Mouse (Mus musculus): ENCODE measurements around the gene March10.

GRCm38 (mm10) chr11:105375821-105376235 is 80.7 kb downstream of the March10 start:
- TF ChIP-seq GATA1 (IDR thresholded peaks at IDR 0.05; ENCODE audit: borderline replicate concordance, low read length), result no peak
- no peak for TF ChIP-seq CTCF (IDR thresholded peaks at IDR 0.05; ENCODE audit: low read depth, low read length)
- no peak for TF ChIP-seq TAL1 (conservative IDR thresholded peaks at IDR 0.05; ENCODE audit: low read depth, low read length)
- TF ChIP-seq POLR2AphosphoS5 (IDR thresholded peaks at IDR 0.05; ENCODE audit: insufficient replicate concordance, low read depth, low read length), result no peak
